Mouse (Mus musculus): Measurements from ENCODE around the gene Pdzd2.

GRCm38 (mm10) chr15:12450790-12451189, 288.9 kb downstream of the Pdzd2 start:
- TF ChIP-seq POLR2A (IDR thresholded peaks at IDR 0.05; ENCODE audit: borderline replicate concordance, extremely low read depth, low read depth, low read length) (no peak), CTCF (IDR thresholded peaks at IDR 0.05; ENCODE audit: insufficient read depth, low read length) (no peak)

All from lung, adult 2 months (tissue).